Mouse (Mus musculus) heart, embryonic 13.5 days (tissue): ENCODE data around the gene Zim1. TPM values are rescaled to one million over a fixed set of nuclear protein-coding genes. Genes with fewer than 3 reads are reported as not detected.

ENCODE experiments used
- ATAC-seq: fragments of 200-750 bp; cut with Nextera tagmentation; 2 replicates; pipeline ENCODE4 v1.8.0; 2017; ENCODE audit warnings: moderate TSS enrichment; ENCODE audit not compliant: insufficient number of reproducible peaks, low FRiP score, low TSS enrichment; ENCODE audit errors: extremely low read depth
- H3K27ac ChIP-seq: fragments of 300-500 bp; sonication (generic); replicated peaks from 2 replicates; pipeline ENCODE4 v1.5.1; 2015; ENCODE audit warnings: moderate library complexity, mild to moderate bottlenecking, inconsistent platforms
- H3K27me3 ChIP-seq: fragments of 300-500 bp; sonication (generic); replicated peaks from 2 replicates; pipeline ENCODE4 v1.6.1; 2015; ENCODE audit warnings: mild to moderate bottlenecking, inconsistent platforms
- H3K36me3 ChIP-seq: fragments of 300-500 bp; sonication (generic); 2 replicates; pipeline ENCODE4 v1.6.1; 2015; ENCODE audit warnings: mild to moderate bottlenecking, inconsistent platforms
- H3K4me1 ChIP-seq: fragments of 300-500 bp; sonication (generic); 2 replicates; pipeline ENCODE4 v1.6.1; 2015; ENCODE audit warnings: inconsistent platforms
- H3K4me2 ChIP-seq: fragments of 300-500 bp; sonication (generic); 2 replicates; pipeline ENCODE4 v1.6.1; 2015; ENCODE audit warnings: inconsistent platforms, mild to moderate bottlenecking, moderate library complexity
- H3K4me3 ChIP-seq: fragments of 300-500 bp; sonication (generic); 2 replicates; pipeline ENCODE4 v1.5.1; 2015; ENCODE audit warnings: moderate library complexity, mild to moderate bottlenecking, inconsistent platforms
- H3K9ac ChIP-seq: fragments of 300-500 bp; sonication (generic); 2 replicates; pipeline ENCODE4 v1.6.1; 2015; ENCODE audit warnings: inconsistent platforms, mild to moderate bottlenecking, moderate library complexity
- H3K9me3 ChIP-seq: fragments of 300-500 bp; sonication (generic); 2 replicates; pipeline ENCODE4 v1.6.1; 2016; ENCODE audit warnings: inconsistent platforms
- WGBS: fragments of 180-500 bp; shearing (Covaris S2); methylation state at CpG from one replicate; pipeline ENCODE4 v1.1.7; 2015; ENCODE audit warnings: mixed read lengths; 5-methylcytosine and 5-hydroxymethylcytosine counted together
- polyA plus RNA-seq: library from polyadenylated mRNA; unstranded; fragments of >200 nt; fragmentation: Nextera tagmentation; extraction: Ambion mirVana; gene quantifications from 2 replicates; pipeline ENCODE4 v1.2.1, GENCODE M21; 2015

Gene Zim1
- polyA plus RNA-seq: 8.3 and 9.0 TPM in 2 replicates

DNA sequence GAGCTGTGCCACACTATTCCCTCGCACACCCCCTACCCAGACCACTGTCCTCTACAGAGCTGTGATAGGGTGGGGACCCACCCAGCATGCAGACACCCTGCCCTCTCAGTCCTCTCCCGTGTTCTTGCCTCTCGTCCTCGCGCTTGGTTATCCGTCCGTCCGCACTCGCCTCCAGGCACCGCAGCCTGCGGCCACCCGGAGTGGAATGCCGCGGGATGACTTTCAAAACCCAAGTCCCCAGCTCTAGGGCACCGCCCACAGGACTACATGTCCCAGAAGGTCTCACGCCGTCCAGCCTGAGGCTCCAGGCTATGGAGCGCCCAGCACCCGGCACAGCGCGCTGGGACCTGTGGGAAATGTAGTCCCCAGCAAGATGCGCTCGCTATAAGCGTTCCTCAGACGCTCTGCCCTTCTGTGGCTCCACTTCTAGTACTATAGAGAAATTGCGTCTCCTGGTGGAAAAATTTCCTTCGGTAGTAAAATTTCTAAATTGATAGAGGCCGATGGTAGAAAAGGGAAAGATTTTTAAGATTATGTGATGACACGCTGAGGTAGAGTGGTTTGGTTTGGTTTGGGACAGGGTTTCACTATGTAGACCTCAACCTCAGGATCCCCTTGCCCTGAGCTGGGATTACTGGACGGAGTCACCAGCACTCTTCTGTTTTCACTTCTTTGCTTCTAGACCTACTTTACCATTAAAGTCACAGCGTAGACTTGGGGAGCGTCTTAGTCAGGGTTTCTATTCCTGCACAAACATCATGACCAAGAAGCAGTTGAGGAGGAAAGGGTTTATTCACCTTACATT lies at the start of gene Zim1:
Gene Zim1, minus strand, starts transcription at position 210 of the 805 bp plus-strand sequence.
- peak within 1 kb of the TSS; percentile 62 for H3K4me3 ChIP-seq
- peak within 1 kb of the TSS; percentile 82 for H3K9ac ChIP-seq
- H3K27ac ChIP-seq: peak within 1 kb of the TSS; percentile 4
- peak within 1 kb of the TSS; percentile 77 for H3K4me2 ChIP-seq
- H3K36me3 ChIP-seq: no peaks in the 10 kb centered on the region
- WGBS: 9% methylated on average over 32 of the region's 32 CpGs
- H3K9me3 ChIP-seq: no peaks in the 10 kb centered on the region
- peaks cover 14% of the 10 kb centered on the region; the same call in 1 of the 2 replicates for H3K4me1 ChIP-seq
- no peaks in the 10 kb centered on the region for H3K27me3 ChIP-seq
- ATAC-seq: peak; percentile 95

DNA sequence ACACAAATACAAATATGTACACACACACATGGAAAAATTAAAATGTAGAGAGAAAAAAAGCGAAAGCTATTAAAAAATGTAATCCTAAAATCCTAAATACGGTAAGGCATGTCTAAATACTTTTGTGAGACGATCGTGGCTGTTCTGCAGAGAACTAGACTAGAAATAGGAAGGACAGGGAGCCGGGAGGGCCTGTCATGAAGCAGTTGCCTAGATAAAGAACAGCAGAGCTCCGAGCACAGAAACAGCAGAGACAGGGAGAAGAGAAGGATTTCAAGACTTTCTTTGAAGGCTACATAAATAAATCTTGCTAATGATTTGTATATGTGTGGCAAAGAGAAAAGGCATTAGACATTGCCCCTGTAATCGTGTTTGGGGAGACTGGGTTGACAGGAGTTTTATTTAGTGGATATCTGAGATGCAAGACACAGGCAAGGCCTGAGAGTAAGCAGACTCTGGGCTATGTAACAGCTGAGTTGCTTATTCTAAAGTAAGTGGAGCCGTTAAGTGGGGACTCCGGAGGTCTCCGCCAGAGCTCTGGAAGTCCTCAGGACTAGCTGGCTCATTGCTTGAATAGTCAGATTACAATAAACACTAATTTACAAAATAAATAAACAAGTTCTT lies 48.1 kb upstream of the Zim1 start:
- H3K4me1 ChIP-seq: peaks cover 20% of the 10 kb centered on the region

DNA sequence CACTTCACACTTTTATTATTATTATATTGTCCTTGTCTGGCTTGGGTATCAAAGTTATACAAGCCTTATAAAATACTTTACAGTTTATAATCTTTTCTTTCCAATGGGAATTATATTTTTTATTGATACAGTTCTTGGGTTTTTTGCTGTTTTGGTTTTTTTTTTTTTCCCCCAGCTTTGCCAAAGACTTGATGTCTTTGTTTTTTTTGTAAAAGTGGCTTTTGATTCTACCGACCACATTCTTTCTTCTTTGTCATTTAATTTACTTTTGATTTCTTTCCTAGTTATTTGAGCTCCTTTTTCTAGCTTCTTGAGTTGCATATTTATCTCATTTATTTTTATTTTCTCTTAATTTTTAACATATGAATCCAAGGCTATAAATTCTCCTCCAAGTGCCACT lies 39.8 kb upstream of the Zim1 start:
- WGBS: 69% methylated on average over 1 of the region's 1 CpGs

More for the DNA sequence above, 48.1 kb upstream of the Zim1 start:
- no peak overlapping the region for H3K9ac ChIP-seq
- H3K4me3 ChIP-seq: no peak overlapping the region
- no peak for ATAC-seq
- 0 out of 2 replicates have a peak overlapping the region, but pooled peaks have one; percentile 4 for H3K4me2 ChIP-seq
- H3K27ac ChIP-seq: peak overlapping the region; percentile 75
- no peaks in the 10 kb centered on the region for H3K36me3 ChIP-seq
- 21% methylated on average over 10 of the region's 10 CpGs for WGBS
- no peaks in the 10 kb centered on the region for H3K9me3 ChIP-seq
- H3K27me3 ChIP-seq: no peaks in the 10 kb centered on the region

DNA sequence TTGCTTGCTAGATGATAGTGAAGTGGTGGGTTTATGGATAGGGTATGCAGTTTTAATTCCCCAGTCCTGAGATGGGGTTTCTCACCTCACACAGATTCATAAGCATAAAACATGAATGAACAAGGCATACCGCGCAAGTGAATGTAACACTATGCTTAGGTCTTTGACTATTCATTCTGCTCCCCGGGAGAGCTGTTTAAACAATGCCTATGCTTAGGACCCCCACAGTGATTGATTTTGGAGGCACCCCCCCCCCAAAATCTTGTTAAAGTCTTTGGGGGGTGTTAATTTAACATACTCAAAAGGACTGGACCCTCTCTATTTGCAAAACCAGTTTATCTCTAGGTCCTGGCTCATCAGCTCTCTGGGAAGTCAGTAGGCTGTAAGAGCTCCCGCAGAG lies 35.7 kb upstream of the Zim1 start:
- peak overlapping the region; percentile 81 for H3K9ac ChIP-seq
- 0 out of 2 replicates have a peak, but pooled peaks cover 10% of the 10 kb centered on the region for H3K4me1 ChIP-seq
- H3K4me3 ChIP-seq: peak overlapping the region; percentile 76
- H3K4me2 ChIP-seq: peak overlapping the region; percentile 68
- peak overlapping the region; percentile 46 for H3K27ac ChIP-seq
- ATAC-seq: no peak
- WGBS: 31% methylated on average over 4 of the region's 4 CpGs
- peaks cover 26% of the 10 kb centered on the region for H3K9me3 ChIP-seq
- H3K27me3 ChIP-seq: no peaks in the 10 kb centered on the region
- H3K36me3 ChIP-seq: no peaks in the 10 kb centered on the region

More for the DNA sequence above, 39.8 kb upstream of the Zim1 start:
- no peak overlapping the region for H3K9ac ChIP-seq
- H3K4me2 ChIP-seq: no peak overlapping the region
- 0 out of 2 replicates have a peak, but pooled peaks cover 7% of the 10 kb centered on the region for H3K4me1 ChIP-seq
- no peaks in the 10 kb centered on the region; the same call in 1 of the 2 replicates for H3K9me3 ChIP-seq
- H3K27me3 ChIP-seq: no peaks in the 10 kb centered on the region
- no peak overlapping the region for H3K4me3 ChIP-seq
- no peak for ATAC-seq
- H3K27ac ChIP-seq: no peak overlapping the region
- no peaks in the 10 kb centered on the region for H3K36me3 ChIP-seq

DNA sequence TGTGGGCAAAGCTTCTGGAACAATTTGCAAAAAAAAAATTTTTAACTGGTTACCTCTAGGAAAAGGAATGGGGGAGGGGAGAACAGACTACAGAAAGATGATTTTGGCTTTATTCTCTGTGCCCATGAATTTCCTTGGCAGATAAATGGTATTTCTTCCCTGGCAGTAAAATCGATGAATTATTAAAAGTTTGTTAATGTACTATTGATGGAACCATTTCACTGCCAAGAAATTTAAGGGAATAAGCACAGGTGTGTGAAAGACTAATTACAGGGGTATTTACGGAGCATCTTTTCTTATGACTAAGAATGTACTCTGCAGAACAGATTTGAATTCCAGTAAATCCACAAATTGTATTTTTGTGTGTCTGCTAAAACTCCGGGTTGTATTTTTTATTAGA lies 35.1 kb upstream of the Zim1 start:
- Histone ChIP-seq H3K9me3 (peaks cover 26% of the 10 kb centered on the region), H3K27ac (no peak overlapping the region), H3K9ac (peak overlapping the region; percentile 81), H3K4me3 (peak overlapping the region; percentile 76), H3K4me2 (peak overlapping the region; percentile 68), H3K36me3 (peaks cover 1% of the 10 kb centered on the region; the same call in 1 of the 2 replicates), H3K4me1 (0 out of 2 replicates have a peak, but pooled peaks cover 9% of the 10 kb centered on the region), H3K27me3 (no peaks in the 10 kb centered on the region)
- ATAC-seq: no peak
- WGBS: 43% methylated on average over 3 of the region's 3 CpGs

DNA sequence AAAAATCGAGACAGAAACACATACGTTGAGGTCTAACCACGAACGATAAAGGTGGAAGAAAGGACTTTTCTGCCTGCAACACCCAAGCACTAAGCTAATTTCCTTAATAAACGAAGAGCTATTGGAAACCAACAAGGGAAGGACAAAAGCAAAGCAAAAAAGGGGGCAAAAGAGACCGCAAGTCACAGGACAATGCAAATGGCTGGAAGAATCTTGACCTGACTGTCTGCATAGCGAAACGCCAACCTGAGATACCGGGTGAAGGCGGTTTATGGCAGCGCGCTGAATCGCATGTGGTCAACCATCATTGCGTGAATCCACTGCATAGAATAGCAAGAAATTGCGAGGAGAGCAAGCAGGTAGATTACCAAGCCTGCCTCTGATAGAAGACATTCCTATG lies 34.6 kb upstream of the Zim1 start:
- Histone ChIP-seq H3K4me3 (peak overlapping the region; percentile 76), H3K27me3 (no peaks in the 10 kb centered on the region), H3K9ac (peak overlapping the region; percentile 81), H3K4me2 (peak overlapping the region; percentile 68), H3K4me1 (0 out of 2 replicates have a peak, but pooled peaks cover 8% of the 10 kb centered on the region), H3K9me3 (peaks cover 26% of the 10 kb centered on the region), H3K27ac (peak overlapping the region; percentile 73), H3K36me3 (peaks cover 7% of the 10 kb centered on the region)
- no peak for ATAC-seq
- WGBS: 50% methylated on average over 15 of the region's 15 CpGs

DNA sequence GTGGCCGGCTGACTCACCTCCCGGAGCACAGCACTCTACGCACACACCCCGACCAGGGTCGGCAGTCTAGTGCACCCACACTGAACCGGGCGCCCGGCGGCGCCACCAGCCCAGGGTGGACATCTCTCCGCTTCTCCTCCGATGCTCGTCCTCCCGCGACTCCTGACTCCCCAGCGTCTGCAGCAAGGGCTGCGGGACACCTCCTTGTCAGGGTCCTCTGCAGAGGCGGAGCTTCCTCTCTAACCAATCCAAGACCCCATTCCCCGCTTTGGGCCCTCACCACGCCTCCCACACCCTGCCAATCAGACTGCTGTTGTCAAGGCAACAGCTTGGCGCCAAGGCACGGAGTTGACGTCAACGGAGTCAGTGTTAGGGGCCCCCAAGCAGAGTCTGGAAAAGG lies 34.0 kb upstream of the Zim1 start, which contains the start of the genes Peg3 and Usp29:
Gene Peg3, minus strand, starts transcription at position 191 of the 400 bp plus-strand sequence.
Gene Usp29, plus strand, starts transcription at position 338 of the 400 bp plus-strand sequence.
- ATAC-seq: peak; percentile 25; the same call in 1 of the 2 replicates
- WGBS: 39% methylated on average over 24 of the region's 24 CpGs
- Histone ChIP-seq H3K9me3 (peaks cover 26% of the 10 kb centered on the region), H3K9ac (peak within 1 kb of the TSS; percentile 88), H3K27me3 (no peaks in the 10 kb centered on the region), H3K4me3 (peak within 1 kb of the TSS; percentile 76), H3K4me2 (peak within 1 kb of the TSS; percentile 68), H3K4me1 (0 out of 2 replicates have a peak, but pooled peaks cover 8% of the 10 kb centered on the region), H3K27ac (peak within 1 kb of the TSS; percentile 94), H3K36me3 (peaks cover 13% of the 10 kb centered on the region)

DNA sequence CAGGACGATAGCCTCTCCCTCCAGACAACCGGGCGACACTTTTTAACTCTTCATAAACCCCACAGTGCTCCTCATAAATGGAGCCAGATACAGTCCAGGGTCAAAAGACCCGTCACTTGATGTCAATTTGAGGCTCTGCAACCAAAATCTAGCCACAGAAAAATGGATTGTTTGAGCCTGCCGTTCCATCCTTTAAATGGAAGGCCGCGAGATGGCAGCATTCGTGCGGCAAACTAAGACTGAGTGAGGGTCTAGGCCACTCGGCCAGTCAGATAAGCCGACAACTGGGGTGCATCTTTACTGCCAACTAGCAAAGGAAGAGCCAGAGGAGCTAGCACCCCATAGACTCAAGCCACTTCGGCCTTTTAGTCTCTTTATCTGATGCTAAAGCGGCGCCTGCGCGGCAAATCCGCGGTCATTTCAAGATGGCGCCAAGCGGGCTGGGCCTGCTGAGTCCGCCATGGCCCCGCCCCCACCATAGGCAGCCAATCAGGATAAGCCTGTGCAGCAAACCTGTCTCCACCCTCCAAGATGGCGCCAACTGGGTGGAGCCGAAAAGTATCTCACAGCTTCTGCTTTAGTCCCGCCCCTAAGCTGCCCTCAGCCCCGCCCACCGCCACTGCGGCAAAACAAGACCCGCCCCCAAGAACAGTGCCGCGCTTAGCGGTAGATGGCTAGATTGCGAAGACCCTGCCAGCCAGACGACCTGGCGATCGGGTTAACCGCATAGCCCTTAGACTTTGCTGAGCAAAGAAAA lies 33.0 kb upstream of the Zim1 start:
- Histone ChIP-seq H3K27me3 (no peaks in the 10 kb centered on the region), H3K36me3 (peaks cover 23% of the 10 kb centered on the region), H3K4me3 (peak overlapping the region; percentile 76), H3K4me1 (0 out of 2 replicates have a peak, but pooled peaks cover 8% of the 10 kb centered on the region), H3K4me2 (peak overlapping the region; percentile 68), H3K9me3 (peaks cover 26% of the 10 kb centered on the region), H3K9ac (peak overlapping the region; percentile 88), H3K27ac (peak overlapping the region; percentile 94)
- 40% methylated on average over 37 of the region's 37 CpGs for WGBS
- peak; percentile 66 for ATAC-seq

DNA sequence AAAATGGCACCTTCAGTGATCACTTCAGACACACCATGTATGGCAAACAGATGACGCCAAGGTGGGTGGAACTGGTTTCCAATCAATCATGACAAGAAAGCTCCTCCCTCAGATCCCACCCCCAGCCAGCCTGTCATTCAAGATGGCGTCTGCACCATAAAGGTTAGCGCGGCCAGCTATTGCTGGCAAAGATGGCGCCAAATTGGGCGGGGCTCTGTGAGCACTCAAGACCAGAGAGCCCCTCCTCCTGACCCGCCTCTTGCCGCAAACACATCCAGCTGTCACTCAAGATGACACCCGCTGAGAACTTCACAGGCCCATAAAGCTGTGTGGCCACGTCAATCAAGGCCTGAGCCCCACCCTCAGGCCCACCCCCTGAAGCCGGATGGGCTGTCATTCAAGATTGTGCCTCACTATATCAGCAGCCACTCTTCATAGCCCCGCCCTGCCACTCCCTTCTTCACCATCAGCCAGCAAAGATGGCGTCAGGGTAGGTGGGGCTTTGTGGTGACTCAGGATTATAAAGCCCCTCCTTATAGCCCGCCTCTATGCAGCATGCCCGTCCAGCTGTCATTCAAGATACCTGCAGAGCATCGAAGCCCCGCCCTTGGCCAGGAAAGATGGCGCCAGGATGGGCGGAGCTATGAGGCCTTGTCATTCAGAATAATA lies 32.1 kb upstream of the Zim1 start:
- Histone ChIP-seq H3K27me3 (no peaks in the 10 kb centered on the region), H3K9ac (peak overlapping the region; percentile 62; the same call in 1 of the 2 replicates), H3K4me2 (peak overlapping the region; percentile 68), H3K9me3 (peaks cover 26% of the 10 kb centered on the region), H3K4me3 (peak overlapping the region; percentile 76), H3K4me1 (0 out of 2 replicates have a peak, but pooled peaks cover 8% of the 10 kb centered on the region), H3K36me3 (peaks cover 31% of the 10 kb centered on the region), H3K27ac (peak overlapping the region; percentile 94)
- 44% methylated on average over 19 of the region's 19 CpGs for WGBS
- peak; percentile 76 for ATAC-seq
